Mouse (Mus musculus) hindbrain, embryonic 14.5 days (tissue): ENCODE measurements around the gene Snrnp27. TPM values are rescaled to one million over a fixed set of nuclear protein-coding genes. Genes with fewer than 3 reads are reported as not detected.

Experiments
- ATAC-seq: fragments of 200-750 bp; cut with Nextera tagmentation; 2 replicates; pipeline ENCODE4 v1.8.0; 2017; ENCODE audit warnings: moderate number of reproducible peaks, mild to moderate bottlenecking, moderate TSS enrichment, moderate library complexity; ENCODE audit not compliant: low FRiP score
- DNase-seq: peaks from one replicate; pipeline ENCODE4 v3.0.0-alpha.2; 2015; ENCODE audit warnings: low spot score
- H3K27ac ChIP-seq: fragments of 300-500 bp; sonication (generic); 2 replicates; pipeline ENCODE4 v1.5.1; 2014; ENCODE audit warnings: mild to moderate bottlenecking, moderate library complexity
- H3K27me3 ChIP-seq: fragments of 300-500 bp; sonication (generic); 2 replicates; pipeline ENCODE4 v1.6.1; 2014; ENCODE audit warnings: mild to moderate bottlenecking, low read length, mixed read lengths; ENCODE audit not compliant: control insufficient read depth, insufficient read depth
- H3K36me3 ChIP-seq: fragments of 300-500 bp; sonication (generic); replicated peaks from 2 replicates; pipeline ENCODE4 v1.6.1; 2014; ENCODE audit not compliant: control insufficient read depth, insufficient read depth
- H3K4me1 ChIP-seq: fragments of 300-500 bp; sonication (generic); replicated peaks from 2 replicates; pipeline ENCODE4 v1.6.1; 2014; ENCODE audit warnings: antibody characterized with exemption, low read length, mixed read lengths; ENCODE audit not compliant: control insufficient read depth, insufficient read depth
- H3K4me2 ChIP-seq: fragments of 300-500 bp; sonication (generic); replicated peaks from 2 replicates; pipeline ENCODE4 v1.6.1; 2014; ENCODE audit warnings: mild to moderate bottlenecking, moderate library complexity
- H3K4me3 ChIP-seq: fragments of 300-500 bp; sonication (generic); replicated peaks from 2 replicates; pipeline ENCODE4 v1.5.1; 2014; ENCODE audit warnings: mild to moderate bottlenecking, low read length
- H3K9ac ChIP-seq: fragments of 300-500 bp; sonication (generic); 2 replicates; pipeline ENCODE4 v1.6.1; 2014
- H3K9me3 ChIP-seq: fragments of 300-500 bp; sonication (generic); 2 replicates; pipeline ENCODE4 v1.6.1; 2016; ENCODE audit warnings: low read length; ENCODE audit not compliant: control insufficient read depth
- WGBS: fragments of 180-500 bp; shearing (Covaris S2); extraction: QIAGEN DNeasy Blood & Tissue Kit; methylation state at CpG from one replicate; pipeline ENCODE4 v1.1.7; 2014; 5-methylcytosine and 5-hydroxymethylcytosine counted together
- polyA plus RNA-seq: library from polyadenylated mRNA; unstranded; fragments of >200 nt; fragmentation: Nextera tagmentation; extraction: Ambion mirVana; gene quantifications from 2 replicates; pipeline ENCODE4 v1.2.1, GENCODE M21; 2014

The Snrnp27 gene
- polyA plus RNA-seq, 1 experiment from 2014 or later, result 99.1 TPM

GRCm38 (mm10) chr6:86668580-86669239 is 15.6 kb downstream of the Snrnp27 start, which contains the start of gene Mxd1:
Gene Mxd1 (minus strand): TSS chr6:86669161.
- no peak for ATAC-seq
- peak within 1 kb of the TSS; percentile 97 for H3K4me3 ChIP-seq
- under 1% methylated on average over 51 of the region's 76 CpGs for WGBS
- no peak for DNase-seq
- H3K9ac ChIP-seq, result peak within 1 kb of the TSS; percentile 80
- H3K36me3 ChIP-seq, result peaks cover 36% of the 10 kb centered on the region
- no peaks in the 10 kb centered on the region for H3K27me3 ChIP-seq
- peak within 1 kb of the TSS; percentile 82 for H3K4me2 ChIP-seq
- H3K4me1 ChIP-seq, result peaks cover 23% of the 10 kb centered on the region
- no peaks in the 10 kb centered on the region for H3K9me3 ChIP-seq
- H3K27ac ChIP-seq, result peak within 1 kb of the TSS; percentile 73

- peak overlapping the region; percentile 80; the same call in 1 of the 2 replicates for H3K9ac ChIP-seq
- peak overlapping the region; percentile 97; the same call in 1 of the 2 replicates for H3K4me3 ChIP-seq
- peaks cover 23% of the 10 kb centered on the region for H3K4me1 ChIP-seq
- peak overlapping the region; percentile 65 for H3K4me2 ChIP-seq
- peaks cover 35% of the 10 kb centered on the region for H3K36me3 ChIP-seq
- no peak for DNase-seq
- ATAC-seq, result no peak
- WGBS, result 94% methylated on average over 10 of the region's 10 CpGs
- no peak overlapping the region for H3K27ac ChIP-seq
- no peaks in the 10 kb centered on the region for H3K27me3 ChIP-seq
- H3K9me3 ChIP-seq, result no peaks in the 10 kb centered on the region
Observed at GRCm38 (mm10) chr6:86667061-86667460, 17.3 kb downstream of the Snrnp27 start.

- WGBS, result 88% methylated on average over 17 of the region's 17 CpGs
- DNase-seq (no peak), ATAC-seq (no peak)
- Histone ChIP-seq H3K4me2 (no peak overlapping the region), H3K27ac (no peak overlapping the region), H3K27me3 (no peaks in the 10 kb centered on the region), H3K4me1 (peaks cover 23% of the 10 kb centered on the region), H3K36me3 (peaks cover 43% of the 10 kb centered on the region), H3K4me3 (no peak overlapping the region), H3K9me3 (no peaks in the 10 kb centered on the region), H3K9ac (no peak overlapping the region)
Observed at GRCm38 (mm10) chr6:86665560-86666307, 18.6 kb downstream of the Snrnp27 start.

GRCm38 (mm10) chr6:86665076-86665475 is 19.2 kb downstream of the Snrnp27 start:
- DNase-seq (no peak), ATAC-seq (no peak)
- Histone ChIP-seq H3K9ac (no peak overlapping the region), H3K27ac (no peak overlapping the region), H3K4me3 (no peak overlapping the region), H3K9me3 (no peaks in the 10 kb centered on the region), H3K27me3 (no peaks in the 10 kb centered on the region), H3K4me2 (no peak overlapping the region), H3K4me1 (peaks cover 23% of the 10 kb centered on the region), H3K36me3 (peaks cover 49% of the 10 kb centered on the region)
- WGBS, result 86% methylated on average over 5 of the region's 5 CpGs

GRCm38 (mm10) chr6:86660161-86660877 is 24.0 kb downstream of the Snrnp27 start:
- H3K27ac ChIP-seq, result no peak overlapping the region
- no peak overlapping the region for H3K9ac ChIP-seq
- H3K4me1 ChIP-seq, result no peaks in the 10 kb centered on the region
- H3K4me3 ChIP-seq, result no peak overlapping the region
- 79% methylated on average over 9 of the region's 9 CpGs for WGBS
- H3K27me3 ChIP-seq, result no peaks in the 10 kb centered on the region
- no peak for DNase-seq
- ATAC-seq, result no peak
- H3K36me3 ChIP-seq, result peaks cover 83% of the 10 kb centered on the region
- no peaks in the 10 kb centered on the region for H3K9me3 ChIP-seq
- H3K4me2 ChIP-seq, result no peak overlapping the region

- 91% methylated on average over 3 of the region's 3 CpGs for WGBS
- no peak overlapping the region for H3K27ac ChIP-seq
- no peaks in the 10 kb centered on the region for H3K27me3 ChIP-seq
- DNase-seq (no peak), ATAC-seq (no peak)
- peaks cover 73% of the 10 kb centered on the region for H3K36me3 ChIP-seq
- no peaks in the 10 kb centered on the region for H3K9me3 ChIP-seq
- no peak overlapping the region for H3K9ac ChIP-seq
- H3K4me2 ChIP-seq, result no peak overlapping the region
- no peaks in the 10 kb centered on the region for H3K4me1 ChIP-seq
- no peak overlapping the region for H3K4me3 ChIP-seq
Observed at GRCm38 (mm10) chr6:86658501-86658900, 25.8 kb downstream of the Snrnp27 start.

- WGBS, result 81% methylated on average over 9 of the region's 9 CpGs
- H3K36me3 ChIP-seq, result peaks cover 74% of the 10 kb centered on the region
Observed at GRCm38 (mm10) chr6:86654270-86654916, 29.9 kb downstream of the Snrnp27 start.

GRCm38 (mm10) chr6:86653026-86653425 is 31.3 kb downstream of the Snrnp27 start:
- no peak overlapping the region for H3K4me3 ChIP-seq
- no peak overlapping the region for H3K9ac ChIP-seq
- DNase-seq (no peak), ATAC-seq (no peak)
- no peaks in the 10 kb centered on the region for H3K9me3 ChIP-seq
- peaks cover 74% of the 10 kb centered on the region for H3K36me3 ChIP-seq
- H3K4me2 ChIP-seq, result no peak overlapping the region
- WGBS, result 94% methylated on average over 6 of the region's 6 CpGs
- no peaks in the 10 kb centered on the region for H3K4me1 ChIP-seq
- no peaks in the 10 kb centered on the region for H3K27me3 ChIP-seq
- H3K27ac ChIP-seq, result no peak overlapping the region

More at GRCm38 (mm10) chr6:86654270-86654916, 29.9 kb downstream of the Snrnp27 start:
- Histone ChIP-seq H3K4me2 (no peak overlapping the region), H3K9me3 (no peaks in the 10 kb centered on the region), H3K4me3 (no peak overlapping the region), H3K4me1 (no peaks in the 10 kb centered on the region), H3K27ac (no peak overlapping the region), H3K27me3 (no peaks in the 10 kb centered on the region), H3K9ac (no peak overlapping the region)
- DNase-seq, result no peak
- no peak for ATAC-seq

- H3K4me2 ChIP-seq, result no peak overlapping the region
- no peak for ATAC-seq
Observed at GRCm38 (mm10) chr6:86646143-86646542, 38.2 kb downstream of the Snrnp27 start.

More at GRCm38 (mm10) chr6:86646143-86646542, 38.2 kb downstream of the Snrnp27 start:
- H3K4me3 ChIP-seq, result no peak overlapping the region
- 77% methylated on average over 7 of the region's 7 CpGs for WGBS
- peaks cover 36% of the 10 kb centered on the region for H3K36me3 ChIP-seq
- H3K27me3 ChIP-seq, result no peaks in the 10 kb centered on the region
- H3K9me3 ChIP-seq, result no peaks in the 10 kb centered on the region
- no peaks in the 10 kb centered on the region for H3K4me1 ChIP-seq
- H3K9ac ChIP-seq, result no peak overlapping the region
- no peak for DNase-seq
- no peak overlapping the region for H3K27ac ChIP-seq
